Mouse (Mus musculus) ES-Bruce4 (cell line): ENCODE data around the gene Nr2e3.

Experiments
- CTCF ChIP-seq: IDR thresholded peaks from one replicate; pipeline ENCODE4 v1.8.1; 2011; ENCODE audit warnings: low read depth, low read length
- EP300 ChIP-seq: IDR thresholded peaks from 2 replicates; pipeline ENCODE4 v1.6.1; 2011; ENCODE audit warnings: low read depth, low read length; ENCODE audit not compliant: insufficient read depth
- POLR2A ChIP-seq: IDR thresholded peaks from one replicate; pipeline ENCODE4 v1.8.1; 2011; ENCODE audit warnings: low read length; ENCODE audit not compliant: insufficient read depth

DNA sequence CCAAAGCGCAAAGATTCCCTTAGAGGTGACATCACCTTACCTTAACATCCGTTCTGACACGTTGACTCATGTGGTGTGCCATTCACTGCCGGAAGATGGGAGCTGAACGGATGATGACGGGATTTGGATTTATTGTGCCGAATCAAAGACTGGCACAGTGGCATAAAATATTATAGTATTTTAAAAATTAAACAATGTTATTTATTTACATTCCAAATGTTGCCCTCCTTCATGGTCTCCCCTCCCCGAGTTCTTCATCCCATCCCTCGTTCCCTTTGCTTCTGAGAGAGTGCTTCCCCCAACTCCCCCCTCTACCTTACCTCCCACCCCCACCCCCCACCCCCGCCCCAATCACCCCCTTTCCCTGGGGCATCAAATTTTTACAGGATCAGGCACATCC, at the start of gene Nr2e3:
- TF ChIP-seq POLR2A, result no peak
- no peak for TF ChIP-seq CTCF
- no peak for TF ChIP-seq EP300
